In genomic region chr4:121023464-121023863, GRCm38 (mm10) we compare ENCODE assay signal across 29 mouse cellular contexts. TPM values are rescaled to one million over a fixed set of nuclear protein-coding genes. Genes with fewer than 3 reads are reported as not detected.
"Had no signal": no experiment of that assay in that cellular context is flagged by ENCODE, and none has a peak within 500 bp of the region (broad histone marks: within the 10 kb centered on the region; RNA-seq: fewer than 3 reads in every experiment).

No protein-coding gene starts in this region.

- H3K27ac ChIP-seq: embryonic facial prominence, embryonic 10.5 days; embryonic facial prominence, embryonic 12.5 days; embryonic facial prominence, embryonic 13.5 days; embryonic facial prominence, embryonic 15.5 days; forebrain, embryonic 10.5 days; forebrain, embryonic 12.5 days; forebrain, embryonic 13.5 days; forebrain, embryonic 15.5 days; gastrocnemius, adult 2 months; heart, adult 2 months had no signal

- H3K4me3 ChIP-seq: embryonic facial prominence, embryonic 10.5 days; embryonic facial prominence, embryonic 12.5 days; embryonic facial prominence, embryonic 13.5 days; embryonic facial prominence, embryonic 15.5 days; erythroblast, embryonic 14.5 days; forebrain, embryonic 10.5 days; forebrain, embryonic 12.5 days; forebrain, embryonic 13.5 days; forebrain, embryonic 15.5 days; gastrocnemius, adult 2 months; heart, adult 2 months had no signal

- H3K4me2 ChIP-seq: embryonic facial prominence, embryonic 12.5 days; embryonic facial prominence, embryonic 13.5 days; embryonic facial prominence, embryonic 15.5 days; forebrain, embryonic 12.5 days; forebrain, embryonic 13.5 days; forebrain, embryonic 15.5 days had no signal

- DNase-seq: cerebellum, adult 2 months; cerebellum, adult 8-10 months; cerebellum, adult 9-10 months; cerebellum, adult 9-11 months; cerebellum, postnatal 10 days; cerebellum, postnatal 14 days; cerebellum, postnatal 25 days; cerebellum, postnatal 36 days; embryo, embryonic 11 days; forebrain, postnatal 0 days; gastrocnemius, adult 2 months; gastrocnemius, postnatal 10 days; gastrocnemius, postnatal 14 days; gastrocnemius, postnatal 25 days; gastrocnemius, postnatal 36 days had no signal

- H3K9me3 ChIP-seq: embryonic facial prominence, embryonic 10.5 days; embryonic facial prominence, embryonic 12.5 days; embryonic facial prominence, embryonic 13.5 days; embryonic facial prominence, embryonic 15.5 days; forebrain, embryonic 10.5 days; forebrain, embryonic 12.5 days; forebrain, embryonic 13.5 days; forebrain, embryonic 15.5 days had no signal

- H3K4me1 ChIP-seq: embryonic facial prominence, embryonic 12.5 days; embryonic facial prominence, embryonic 13.5 days; embryonic facial prominence, embryonic 15.5 days; forebrain, embryonic 12.5 days; forebrain, embryonic 13.5 days; forebrain, embryonic 15.5 days had no signal

- H3K36me3 ChIP-seq: embryonic facial prominence, embryonic 10.5 days; embryonic facial prominence, embryonic 12.5 days; embryonic facial prominence, embryonic 13.5 days; embryonic facial prominence, embryonic 15.5 days; forebrain, embryonic 10.5 days; forebrain, embryonic 12.5 days; forebrain, embryonic 15.5 days had no signal

- ATAC-seq: forebrain, embryonic 13.5 days; forebrain, embryonic 14.5 days; forebrain, embryonic 15.5 days; forebrain, embryonic 16.5 days; forebrain, postnatal 0 days had no signal

- H3K27me3 ChIP-seq: embryonic facial prominence, embryonic 12.5 days; embryonic facial prominence, embryonic 13.5 days; embryonic facial prominence, embryonic 15.5 days; forebrain, embryonic 13.5 days; forebrain, embryonic 15.5 days had no signal

- H3K9ac ChIP-seq: embryonic facial prominence, embryonic 12.5 days; embryonic facial prominence, embryonic 13.5 days; embryonic facial prominence, embryonic 15.5 days; forebrain, embryonic 12.5 days; forebrain, embryonic 13.5 days; forebrain, embryonic 15.5 days; forebrain, postnatal 0 days had no signal

RNA-seq across cellular contexts. Expression of gene Col9a2, which starts 15.7 kb away (rescaled TPM):
- total RNA-seq: common myeloid progenitor, adult 5-6 weeks; granulocyte monocyte progenitor cell, adult 5-6 weeks; heart, adult 2 months had no signal
